Mouse (Mus musculus): ENCODE data around the gene Mast4. TPM values are rescaled to one million over a fixed set of nuclear protein-coding genes. Genes with fewer than 3 reads are reported as not detected.
A peak's percentile ranks its signal among the peaks of the same experiment; 100 is the strongest.

Gene Mast4
- total and polyA plus RNA-seq, 3 experiments, result 2.7 to 7.0 TPM; not detected in 1

DNA sequence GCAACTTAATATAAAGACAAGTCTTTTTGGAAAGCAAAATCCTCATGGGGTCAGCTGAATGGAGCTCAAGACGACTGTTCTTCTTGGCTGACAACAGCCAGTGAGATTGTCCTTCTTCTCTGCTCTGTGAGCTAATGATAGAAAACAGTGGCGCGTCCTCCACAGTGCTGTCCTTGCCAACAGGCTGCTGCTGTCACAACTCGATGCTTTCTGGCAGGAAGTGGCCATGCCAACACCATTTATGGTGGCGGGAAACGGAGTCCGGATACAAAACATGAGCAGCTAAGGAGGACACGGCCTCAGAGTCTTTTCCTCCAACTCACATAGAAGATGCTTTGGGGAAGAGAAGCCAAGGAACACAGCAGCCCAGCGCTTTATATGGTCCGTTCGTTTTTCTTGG lies 340.2 kb downstream of the Mast4 start:
- Histone ChIP-seq H3K27ac (ENCODE audit: control insufficient read depth, low read depth, low read length) (no peak overlapping the region), H3K4me3 (ENCODE audit: control insufficient read depth in 1 of 2, insufficient read depth in 1 of 2, low read depth in 2 of 2, low read length in 2 of 2) (no peak overlapping the region), H3K9ac (ENCODE audit: control insufficient read depth, low read depth, low read length, poor library complexity, severe bottlenecking) (no peak overlapping the region), H3K79me2 (ENCODE audit: control insufficient read depth, insufficient read depth, low read length, poor library complexity) (no peaks in the 10 kb centered on the region), H3K9me3 (replicated peaks; ENCODE audit: insufficient read depth, low read length) (no peaks in the 10 kb centered on the region), H3K27me3 (ENCODE audit: control insufficient read depth in 1 of 2, insufficient read depth in 2 of 2, low read length in 2 of 2) (peaks cover 0 to 2% of the 10 kb centered on the region in 2 experiments; a peak in 2 of 4 replicates), H3K4me1 (ENCODE audit: control insufficient read depth in 1 of 2, insufficient read depth in 2 of 2, low read length in 2 of 2) (no peaks in the 10 kb centered on the region), H3K36me3 (ENCODE audit: control insufficient read depth in 1 of 2, insufficient read depth in 2 of 2, low read length in 2 of 2) (no peaks in the 10 kb centered on the region)
- TF ChIP-seq ZC3H11A (IDR thresholded peaks at IDR 0.05; ENCODE audit: low read depth, low read length), result no peak
- TF ChIP-seq RAD21 (IDR thresholded peaks at IDR 0.05; ENCODE audit: low read depth, low read length), result no peak
- no peak for TF ChIP-seq MAX (IDR thresholded peaks at IDR 0.05; ENCODE audit: low read length)
- no peak for TF ChIP-seq TCF12 (IDR thresholded peaks at IDR 0.05; ENCODE audit: low read depth, low read length)
- no peak for TF ChIP-seq EP300 (IDR thresholded peaks at IDR 0.05; ENCODE audit: low read depth in 1 of 2, low read length in 2 of 2)
- TF ChIP-seq JUND (IDR thresholded peaks at IDR 0.05; ENCODE audit: low read depth, low read length), result no peak
- no peak for TF ChIP-seq ELF1 (IDR thresholded peaks at IDR 0.05; ENCODE audit: low read depth, low read length)
- no peak for TF ChIP-seq KAT2A (conservative IDR thresholded peaks at IDR 0.05; ENCODE audit: low read depth, low read length)
- no peak for TF ChIP-seq UBTF (IDR thresholded peaks at IDR 0.05; ENCODE audit: borderline replicate concordance, insufficient read depth, low read depth, low read length)
- TF ChIP-seq USF1 (IDR thresholded peaks at IDR 0.05; ENCODE audit: low read depth, low read length), result no peak
- TF ChIP-seq NELFE (IDR thresholded peaks at IDR 0.05; ENCODE audit: low read depth, low read length), result no peak
- TF ChIP-seq CTCF (IDR thresholded peaks at IDR 0.05 in 2 of 3, conservative IDR thresholded peaks at IDR 0.05 in 1 of 3; ENCODE audit: control insufficient read depth in 1 of 3, insufficient read depth in 1 of 3, low read depth in 2 of 3, low read length in 3 of 3, poor library complexity in 1 of 3, severe bottlenecking in 1 of 3), result no peak
- TF ChIP-seq ETS1 (IDR thresholded peaks at IDR 0.05; ENCODE audit: low read depth, low read length), result no peak
- TF ChIP-seq MYB (IDR thresholded peaks at IDR 0.05; ENCODE audit: low read depth, low read length), result no peak
- no peak for TF ChIP-seq GABPA (IDR thresholded peaks at IDR 0.05; ENCODE audit: low read depth, low read length)
- TF ChIP-seq TBP (IDR thresholded peaks at IDR 0.05; ENCODE audit: low read depth, low read length), result no peak
- no peak for TF ChIP-seq ZMIZ1 (IDR thresholded peaks at IDR 0.05; ENCODE audit: low read depth, low read length)
- TF ChIP-seq SIN3A (IDR thresholded peaks at IDR 0.05; ENCODE audit: low read length), result no peak
- TF ChIP-seq MYC (IDR thresholded peaks at IDR 0.05; ENCODE audit: low read depth, low read length), result no peak
- no peak for DNase-seq (ENCODE audit: low read depth, low spot score)

- no peaks in the 10 kb centered on the region for H3K9me3 ChIP-seq (replicated peaks; ENCODE audit: insufficient read depth, low read length)
- H3K9ac ChIP-seq (ENCODE audit: control insufficient read depth, low read depth, low read length, poor library complexity, severe bottlenecking), result no peak overlapping the region
- H3K79me2 ChIP-seq (ENCODE audit: control insufficient read depth, insufficient read depth, low read length, poor library complexity), result no peaks in the 10 kb centered on the region
- no peaks in the 10 kb centered on the region for H3K4me1 ChIP-seq (ENCODE audit: control insufficient read depth in 1 of 2, insufficient read depth in 2 of 2, low read length in 2 of 2)
- peaks cover 0 to 2% of the 10 kb centered on the region in 2 experiments; a peak in 2 of 4 replicates for H3K27me3 ChIP-seq (ENCODE audit: control insufficient read depth in 1 of 2, insufficient read depth in 2 of 2, low read length in 2 of 2)
- no peak overlapping the region for H3K4me3 ChIP-seq (ENCODE audit: control insufficient read depth in 1 of 2, insufficient read depth in 1 of 2, low read depth in 2 of 2, low read length in 2 of 2)
- no peaks in the 10 kb centered on the region for H3K36me3 ChIP-seq (ENCODE audit: control insufficient read depth in 1 of 2, insufficient read depth in 2 of 2, low read length in 2 of 2)
- no peak for DNase-seq (ENCODE audit: low read depth, low spot score)
- peak; percentile 86 for TF ChIP-seq MXI1 (IDR thresholded peaks at IDR 0.05; ENCODE audit: low read depth, low read length)
- no peak for TF ChIP-seq RCOR1 (IDR thresholded peaks at IDR 0.05; ENCODE audit: low read depth, low read length)
- no peak for TF ChIP-seq MYB (IDR thresholded peaks at IDR 0.05; ENCODE audit: low read depth, low read length)
- TF ChIP-seq USF1 (IDR thresholded peaks at IDR 0.05; ENCODE audit: low read depth, low read length), result no peak
- TF ChIP-seq JUND (IDR thresholded peaks at IDR 0.05; ENCODE audit: low read depth, low read length), result no peak
- no peak overlapping the region for H3K27ac ChIP-seq (ENCODE audit: control insufficient read depth, low read depth, low read length)
These were observed 341.4 kb downstream of the Mast4 start for GRCm38 (mm10) chr13:102992680-102993423.

Measured in MEL (cell line).